Mouse (Mus musculus) left cerebral cortex, postnatal 36 days (tissue): Measurements from ENCODE around the gene Pik3r2. TPM values are rescaled to one million over a fixed set of nuclear protein-coding genes. Genes with fewer than 3 reads are reported as not detected.

Experiments
- DNase-seq, 2 experiments: peaks; one replicate each; pipeline ENCODE4 v3.0.0; 2021 to 2022; ENCODE audit warnings: low spot score in 2 of 2, mixed read lengths in 1 of 2
- intact Hi-C: fragments of 180-260 bp; cut with DNase I; formaldehyde crosslinking; loops from one replicate; pipeline ENCODE4 v1.15.1; 2025
- microRNA-seq: library from miRNA; unstranded; fragments of <30 nt; microRNA quantifications from one replicate; pipeline ENCODE4 v1.2.0, GENCODE M21; 2022
- total RNA-seq, 2 experiments: library from RNA; stranded (reverse); gene quantifications; 2 replicates each; pipeline ENCODE4 v1.2.3; 2021

The Pik3r2 gene
- total RNA-seq, 2 experiments from 2014 or later, result 152 to 164 TPM

DNA sequence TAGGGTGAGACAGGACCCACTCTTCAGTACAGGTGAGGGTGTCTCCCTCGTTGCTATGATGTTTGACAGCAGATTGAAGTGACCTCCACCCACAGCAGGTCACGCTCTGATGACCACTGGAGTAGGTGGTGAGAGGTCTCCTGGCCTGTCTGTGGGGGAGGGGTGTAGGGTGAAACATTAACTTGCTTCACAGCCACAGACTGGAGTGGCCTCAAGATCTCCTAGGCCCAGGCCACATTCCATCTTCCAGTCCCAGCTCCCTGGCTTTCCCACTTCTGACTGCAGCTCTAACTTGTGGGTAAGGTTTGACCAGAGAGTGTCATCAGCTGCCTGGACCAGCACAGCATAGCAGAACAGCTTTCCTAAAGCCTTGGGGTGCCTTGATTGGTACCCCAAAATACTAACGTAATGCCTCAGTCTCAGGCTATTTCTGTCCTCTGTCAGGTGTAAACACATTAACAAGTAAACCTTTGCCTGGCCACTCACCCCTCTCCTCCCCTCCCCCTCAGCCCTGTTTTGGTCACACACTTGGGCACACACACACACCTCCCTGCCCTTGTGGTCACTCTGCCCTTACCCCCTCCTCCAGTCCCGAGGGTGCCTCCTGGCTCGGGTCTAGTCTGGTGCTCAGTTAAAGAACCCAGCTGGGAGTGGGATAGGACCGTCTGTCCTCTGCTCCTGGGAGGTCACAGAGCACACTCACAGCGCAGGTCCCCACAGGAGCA, 52.9 kb downstream of the Pik3r2 start, which contains the start of gene Pde4c:
Gene Pde4c (plus strand): TSS at position 235 of the 725 bp plus-strand sequence.
- intact Hi-C loops, result no loop called here

DNA sequence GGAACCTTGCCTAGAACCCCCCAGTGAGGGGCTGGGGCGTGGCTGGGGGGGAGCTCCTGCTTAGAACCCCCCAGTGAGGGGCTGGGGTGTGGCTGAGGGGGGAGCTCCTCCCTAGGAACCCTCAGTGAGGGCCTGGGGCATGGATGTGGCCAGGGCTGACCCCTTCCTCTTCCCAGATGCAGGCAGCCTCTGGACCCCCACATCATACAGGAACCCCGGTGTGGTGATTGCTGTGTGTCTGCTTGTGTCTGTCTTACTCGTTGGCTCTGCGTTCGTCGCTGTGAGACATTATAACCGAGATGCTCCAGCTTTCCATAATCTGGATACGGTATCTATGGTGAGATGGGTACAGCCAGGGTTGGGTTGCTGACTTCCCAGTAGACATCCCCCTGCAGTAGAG, 54.9 kb downstream of the Pik3r2 start:
- intact Hi-C loops, result no loop called here
- no peak for DNase-seq

More for the DNA sequence above, 52.9 kb downstream of the Pik3r2 start, which contains the start of gene Pde4c:
- DNase-seq, result no peak

DNA sequence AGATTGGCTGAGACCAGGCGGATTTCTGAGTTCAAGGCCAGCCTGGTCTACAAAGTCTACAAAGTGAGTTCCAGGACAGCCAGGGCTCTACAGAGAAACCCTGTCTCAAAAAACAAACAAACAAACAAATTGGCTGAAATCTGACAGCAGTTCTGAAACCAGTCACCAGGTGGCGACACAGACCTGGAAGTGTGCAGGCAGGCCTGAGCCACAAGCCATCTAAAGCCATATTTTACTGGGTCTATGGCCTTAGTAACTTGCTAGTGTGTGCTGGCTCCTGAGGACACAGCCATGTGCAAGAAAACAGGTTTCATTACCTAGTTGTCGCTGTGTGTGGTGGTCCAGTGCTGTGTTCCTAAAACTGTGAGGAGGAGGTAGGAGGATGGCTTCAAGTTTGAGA, 55.8 kb downstream of the Pik3r2 start:
- DNase-seq, result peak; percentile 51 to 78
- intact Hi-C loops, result loop anchor here (1.0 kb wide), 1 partner anchor 32 kb away; no protein-coding TSS in a partner anchor

DNA sequence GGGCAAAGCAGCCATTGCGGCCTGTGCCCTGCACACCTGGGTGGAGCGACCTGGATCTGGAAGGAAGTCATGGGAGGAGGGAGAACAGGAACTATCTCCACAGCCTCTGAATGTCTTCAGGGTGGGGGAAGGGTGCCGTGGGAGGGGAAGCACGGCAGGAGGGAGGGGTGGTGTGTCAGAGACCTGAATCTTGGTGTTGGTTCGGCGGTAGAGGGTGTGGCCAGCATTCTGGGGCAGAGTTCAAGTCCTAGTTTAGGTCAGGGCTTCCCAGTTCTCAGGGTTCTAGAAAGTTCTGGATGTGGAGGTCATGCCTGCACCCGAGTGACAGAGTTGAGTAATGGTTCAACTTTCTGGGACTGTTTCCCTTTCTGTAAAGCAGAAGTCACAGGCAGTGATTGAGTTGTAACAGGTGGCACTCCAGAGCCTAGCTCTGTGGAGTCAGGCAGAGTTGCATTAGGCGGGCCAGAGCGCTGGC, 56.7 kb downstream of the Pik3r2 start:
- no peak for DNase-seq
- intact Hi-C loops, result loop anchor here (1.0 to 2.0 kb wide), 2 partner anchors 32 to 121 kb away; no protein-coding TSS in a partner anchor

DNA sequence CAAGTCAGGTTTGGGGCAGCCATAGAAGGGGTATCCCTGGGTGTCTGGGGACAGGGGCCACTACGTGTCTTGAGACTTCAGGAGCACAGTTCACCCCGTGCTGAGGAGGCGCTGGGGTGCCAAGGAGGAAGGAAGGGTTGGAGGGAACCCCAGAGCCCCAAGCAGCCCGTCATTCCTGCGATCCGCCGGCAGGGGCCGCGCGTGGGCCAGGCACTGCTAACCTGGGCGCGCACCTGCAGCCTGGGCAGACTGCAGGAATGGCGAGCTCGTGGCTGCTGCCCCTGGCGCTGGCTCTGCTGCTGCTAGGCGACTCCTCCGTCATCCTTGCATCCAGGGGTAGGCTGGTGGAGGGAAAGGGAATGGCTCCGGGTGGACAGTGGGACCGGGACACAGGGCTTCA, 58.2 kb downstream of the Pik3r2 start, which contains the start of gene Gm3336:
Gene Gm3336 (plus strand): TSS at position 247 of the 400 bp plus-strand sequence.
- peak; percentile 54 to 60 for DNase-seq
- intact Hi-C loops, result loop anchor here (2.0 kb wide), 1 partner anchor 123 kb away; no protein-coding TSS in a partner anchor

Small RNA genes within 50 kb of the gene (microRNA-seq; reads per million reads assigned to microRNA genes)
- gene Mir7240, result 10.1 reads per million, percentile 29 among the genes with 10 or more reads in this experiment

Other genes with a start within 250 kb of the Pik3r2 start
- gene Fkbp8, start 249.0 kb downstream of the Pik3r2 start, total RNA-seq, result 100 to 1,000 TPM; 403 to 432 TPM
- gene Kxd1, start 248.8 kb downstream of the Pik3r2 start, total RNA-seq, result 10 to 100 TPM; 45.0 to 49.7 TPM
- gene Ell, start 237.3 kb downstream of the Pik3r2 start, total RNA-seq, result 10 to 100 TPM; 19.1 to 20.7 TPM
- gene Isyna1, start 182.3 kb downstream of the Pik3r2 start, total RNA-seq, result 10 to 100 TPM; 47.5 to 53.0 TPM
- gene Ssbp4, start 167.8 kb downstream of the Pik3r2 start, total RNA-seq, result 100 to 1,000 TPM; 257 to 265 TPM
- 1 to 10 TPM in 1 of 2 experiments, under 1 TPM in 1; 0.44 to 1.2 TPM for gene Lrrc25, start 160.6 kb downstream of the Pik3r2 start, total RNA-seq
- not detected for gene Gdf15, start 144.3 kb downstream of the Pik3r2 start, total RNA-seq
- gene Pgpep1, start 116.3 kb downstream of the Pik3r2 start, total RNA-seq, result 10 to 100 TPM; 11.6 to 17.2 TPM
- 10 to 100 TPM; 59.1 to 69.8 TPM for gene Lsm4, start 103.5 kb downstream of the Pik3r2 start, total RNA-seq
- gene Jund, start 77.8 kb downstream of the Pik3r2 start, total RNA-seq, result 100 to 1,000 TPM; 219 to 272 TPM
- gene Iqcn, start 73.3 kb downstream of the Pik3r2 start, total RNA-seq, result under 1 TPM; 0.10 to 0.34 TPM
- not detected for gene Gm3336, start 58.2 kb downstream of the Pik3r2 start, total RNA-seq
- gene Pde4c, start 53.0 kb downstream of the Pik3r2 start, total RNA-seq, result 1 to 10 TPM in 1 of 2 experiments, under 1 TPM in 1; 0.89 to 2.0 TPM
- gene Rab3a, start 22.0 kb downstream of the Pik3r2 start, total RNA-seq, result 100 to 1,000 TPM; 824 to 964 TPM
- 10 to 100 TPM; 33.9 to 41.5 TPM for gene Mpv17l2, start 15.8 kb downstream of the Pik3r2 start, total RNA-seq
- 100 to 1,000 TPM; 312 to 338 TPM for gene Mast3, start 28.3 kb upstream of the Pik3r2 start, total RNA-seq
- 1 to 10 TPM in 1 of 2 experiments, under 1 TPM in 1; 0.86 to 1.1 TPM for gene Il12rb1, start 31.7 kb upstream of the Pik3r2 start, total RNA-seq
- gene Arrdc2, start 63.0 kb upstream of the Pik3r2 start, total RNA-seq, result 10 to 100 TPM; 16.9 to 20.2 TPM
- gene Kcnn1, start 86.5 kb upstream of the Pik3r2 start, total RNA-seq, result 10 to 100 TPM; 18.3 to 27.0 TPM
- gene Ccdc124, start 97.2 kb upstream of the Pik3r2 start, total RNA-seq, result 100 to 1,000 TPM in 1 of 2 experiments, 10 to 100 TPM in 1; 88.6 to 108 TPM
- 10 to 100 TPM in 1 of 2 experiments, 1 to 10 TPM in 1; 8.9 to 12.1 TPM for gene Slc5a5, start 116.0 kb upstream of the Pik3r2 start, total RNA-seq
- gene Rpl18a, start 120.7 kb upstream of the Pik3r2 start, total RNA-seq, result 100 to 1,000 TPM; 558 to 677 TPM
- gene Map1s, start 129.2 kb upstream of the Pik3r2 start, total RNA-seq, result 10 to 100 TPM; 78.7 to 82.1 TPM